Mouse (Mus musculus) adipocyte (in vitro differentiated cells): ENCODE data around the gene Dcun1d4.

ENCODE experiments used
- DNase-seq: peaks from one replicate; pipeline ENCODE4 v3.0.0-alpha.2; 2016; ENCODE audit warnings: low spot score

Dcun1d4 gene

DNA sequence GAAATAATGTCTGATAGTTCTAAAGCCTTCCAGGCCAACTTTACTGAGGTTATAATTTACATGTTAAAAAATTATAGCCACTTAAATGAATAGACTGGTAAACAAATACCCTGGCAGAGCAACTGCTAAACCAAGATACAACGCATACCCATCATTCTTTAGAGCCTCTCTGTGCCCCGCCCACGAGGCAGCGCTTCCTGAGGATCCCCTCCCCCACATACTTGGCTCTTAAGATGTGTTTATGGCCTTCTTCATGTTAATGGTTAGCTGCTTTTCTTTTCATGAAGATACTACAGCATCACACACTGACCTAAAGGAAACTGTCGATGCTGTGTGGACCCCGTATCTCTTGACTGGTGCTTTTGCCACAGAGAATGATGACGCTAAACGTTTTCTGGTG is 17.8 kb downstream of the Dcun1d4 start:
- no peak for DNase-seq

DNA sequence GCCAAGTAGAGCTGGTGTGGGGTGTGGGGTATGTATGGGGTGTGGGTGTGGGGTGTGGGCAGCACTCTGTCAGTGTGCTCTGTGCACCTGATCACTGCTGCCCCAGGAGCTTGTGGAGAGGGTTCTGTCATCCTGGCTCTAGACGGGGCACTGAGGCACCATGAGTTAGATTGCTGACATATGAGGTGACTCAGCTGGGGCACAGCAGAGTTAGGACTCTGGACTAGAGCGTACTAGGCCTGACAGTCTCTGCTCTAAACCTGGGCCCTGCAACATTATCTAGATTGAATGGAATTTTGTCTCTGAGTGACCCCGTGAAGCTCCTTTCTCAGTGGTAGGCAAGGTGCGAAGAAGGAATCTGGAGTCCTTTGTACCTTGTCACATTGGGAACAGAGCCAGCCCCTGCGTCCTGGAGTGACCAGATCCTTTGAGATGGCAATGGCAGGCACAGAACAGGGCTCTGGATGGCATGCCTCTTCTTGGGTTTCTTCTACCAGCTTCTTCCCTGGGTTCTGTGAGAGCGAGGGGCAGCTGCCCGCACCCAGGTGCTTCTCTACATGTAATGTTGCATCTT is 20.2 kb downstream of the Dcun1d4 start:
- peak; percentile 27 for DNase-seq

DNA sequence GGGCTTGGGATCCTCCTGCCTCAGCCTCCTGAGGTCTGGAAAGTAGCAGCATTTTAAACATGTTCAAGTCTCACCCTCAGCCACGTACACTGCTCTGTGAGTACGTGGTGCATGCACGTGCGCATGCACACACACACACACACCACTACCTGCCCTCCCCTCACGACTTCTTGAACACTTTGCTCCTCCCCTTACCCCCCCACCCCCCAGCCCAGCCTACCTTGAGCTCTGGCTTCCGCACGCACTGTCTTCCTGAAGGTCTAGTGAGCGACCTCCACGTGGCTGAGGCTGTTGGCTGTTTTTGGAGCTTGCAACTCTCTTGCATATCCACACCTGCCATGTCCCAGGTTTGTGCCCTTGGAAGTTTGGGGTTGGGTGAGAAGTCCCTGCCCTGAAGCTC is 21.6 kb downstream of the Dcun1d4 start:
- no peak for DNase-seq

- no peak for DNase-seq
Measured at GRCm38 (mm10) chr5:73503015-73503757, 22.4 kb downstream of the Dcun1d4 start.

- DNase-seq = no peak
Measured at GRCm38 (mm10) chr5:73511074-73511473, 30.3 kb downstream of the Dcun1d4 start.

GRCm38 (mm10) chr5:73512241-73512640 is 31.4 kb downstream of the Dcun1d4 start:
- DNase-seq = no peak

DNA sequence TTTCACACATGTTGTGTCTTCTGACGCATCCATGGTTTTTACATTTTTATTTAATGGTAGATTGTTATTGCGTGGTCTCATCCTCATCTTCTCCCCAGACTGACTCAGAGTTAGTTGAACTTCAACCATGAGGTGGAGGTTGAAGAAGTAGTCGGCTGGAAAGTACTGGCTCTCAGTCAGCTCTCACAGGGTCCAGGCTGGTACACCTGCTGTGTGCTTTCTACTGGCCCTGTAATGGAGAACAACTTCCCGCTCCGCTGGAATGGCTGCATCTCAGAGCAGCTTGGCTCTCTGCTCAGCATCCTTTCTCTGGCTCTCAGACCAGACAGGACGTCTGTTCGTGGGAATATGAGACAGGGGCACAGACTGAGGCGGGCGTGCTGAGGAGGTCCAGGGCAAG is 31.9 kb downstream of the Dcun1d4 start:
- DNase-seq = no peak

GRCm38 (mm10) chr5:73514202-73514601 is 33.4 kb downstream of the Dcun1d4 start:
- DNase-seq = no peak

- DNase-seq = no peak
Measured at GRCm38 (mm10) chr5:73517299-73517698, 36.5 kb downstream of the Dcun1d4 start.

DNA sequence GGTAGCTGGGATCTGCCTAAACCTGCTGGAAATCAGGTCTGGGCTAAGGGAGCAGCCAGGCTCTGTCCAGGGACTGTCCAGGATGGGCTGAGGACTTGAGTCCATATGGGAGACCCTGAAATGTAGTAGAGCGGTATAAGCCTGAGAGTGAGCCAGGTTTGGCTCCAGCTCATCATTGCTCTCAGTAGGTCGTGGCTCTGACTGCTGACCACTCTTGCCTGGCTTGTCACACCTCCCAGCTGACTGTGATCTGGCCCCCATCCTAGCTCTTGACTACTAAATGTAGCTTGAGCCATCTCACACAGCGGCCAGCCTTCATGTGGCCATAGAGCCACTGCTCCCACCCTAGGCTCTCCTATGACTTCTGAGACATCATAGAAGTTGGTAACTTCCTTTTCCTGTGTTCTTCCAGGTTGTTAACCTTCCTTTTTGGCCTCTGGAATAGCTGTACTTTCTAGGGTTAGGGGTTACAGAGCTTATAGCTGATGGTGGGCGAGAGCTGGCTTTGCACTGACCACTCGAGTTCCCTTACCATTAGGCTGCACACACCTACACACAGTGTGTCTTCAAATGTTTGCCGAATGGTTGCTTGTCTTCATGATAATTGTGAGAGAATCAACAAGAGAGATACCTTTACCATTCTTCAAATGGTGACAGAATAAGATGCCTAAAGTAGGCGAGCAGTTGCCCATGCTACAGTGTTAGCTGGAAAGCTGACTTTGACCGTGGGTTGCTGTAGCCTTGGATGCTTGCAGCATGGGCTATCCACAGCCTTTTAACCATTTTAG is 37.8 kb downstream of the Dcun1d4 start:
- DNase-seq = no peak

GRCm38 (mm10) chr5:73520787-73521186 is 40.0 kb downstream of the Dcun1d4 start:
- no peak for DNase-seq

GRCm38 (mm10) chr5:73523227-73523626 is 42.4 kb downstream of the Dcun1d4 start:
- no peak for DNase-seq

DNA sequence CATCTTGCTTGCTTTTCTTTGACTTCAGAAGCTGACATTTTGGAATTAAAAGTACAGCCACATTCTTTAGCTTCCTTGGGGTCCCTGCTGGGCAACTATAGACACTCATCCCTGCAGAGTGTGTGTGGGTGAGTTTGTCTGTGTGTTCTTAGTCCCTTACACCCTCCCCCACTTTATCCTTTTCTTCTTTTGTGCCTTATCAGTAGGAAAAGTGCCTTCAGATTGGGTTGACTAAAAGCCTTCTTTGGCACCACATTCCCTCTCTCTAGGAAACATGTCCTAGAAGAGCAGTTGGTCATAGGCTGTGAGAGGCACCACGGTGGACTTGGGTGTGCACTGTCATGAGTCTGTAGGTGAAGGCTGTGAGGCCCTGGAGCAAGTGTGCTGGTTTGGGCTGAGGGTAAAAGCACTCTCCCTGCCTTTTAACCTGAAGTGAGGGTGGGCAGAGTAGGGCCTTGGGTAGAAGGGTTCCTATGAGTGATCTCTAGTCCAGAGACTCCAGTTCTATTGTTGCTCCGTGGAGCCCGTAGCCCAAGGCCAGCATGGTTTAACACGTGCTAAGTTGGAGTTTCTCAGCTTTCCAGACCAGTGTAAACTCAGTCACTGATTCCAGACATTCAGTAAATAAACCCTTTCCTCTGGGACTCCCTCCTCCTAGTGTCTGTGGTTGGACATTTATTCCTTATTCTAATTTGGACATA is 43.6 kb downstream of the Dcun1d4 start:
- DNase-seq = no peak

- no peak for DNase-seq
Measured at GRCm38 (mm10) chr5:73532222-73532621, 51.4 kb downstream of the Dcun1d4 start.

DNA sequence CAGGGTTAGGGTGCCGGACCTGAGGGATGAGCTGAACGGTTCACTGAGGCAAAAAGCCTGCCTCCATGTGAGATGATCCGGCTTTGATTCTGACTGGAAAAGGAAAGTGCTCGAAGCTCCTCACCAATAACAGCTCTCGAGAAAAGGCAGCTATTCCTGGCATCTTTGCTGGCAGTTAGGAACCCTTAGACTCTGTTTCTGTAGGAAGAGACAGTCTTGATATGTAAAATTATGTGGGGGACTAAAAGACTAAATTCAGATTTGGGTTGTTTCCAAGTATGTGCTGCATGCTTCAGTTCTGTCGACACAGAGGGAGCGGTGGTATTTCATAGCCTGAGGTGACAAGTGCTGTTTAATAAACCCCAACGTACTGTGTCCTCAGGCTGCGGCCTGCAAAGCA is 52.1 kb downstream of the Dcun1d4 start:
- no peak for DNase-seq

DNA sequence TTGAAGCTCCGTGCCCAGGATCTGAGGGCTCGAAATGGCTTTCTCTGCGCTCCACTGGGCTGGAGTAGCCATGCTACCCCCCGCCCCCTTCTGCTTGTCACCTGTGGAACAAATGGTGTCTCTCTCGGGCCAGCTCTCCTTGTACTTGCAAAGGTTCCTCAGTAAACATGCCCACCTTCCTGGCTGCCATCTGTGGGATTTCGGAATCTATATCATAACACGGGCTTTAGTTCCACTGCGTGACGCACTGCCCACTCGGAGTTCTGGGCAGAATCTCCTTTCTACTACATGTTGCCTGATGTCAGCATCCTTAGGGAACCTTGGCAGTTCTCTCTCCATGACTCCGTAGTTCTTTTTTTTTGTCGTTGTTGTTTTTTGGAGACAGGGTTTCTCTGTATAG is 56.9 kb downstream of the Dcun1d4 start:
- DNase-seq = no peak

DNA sequence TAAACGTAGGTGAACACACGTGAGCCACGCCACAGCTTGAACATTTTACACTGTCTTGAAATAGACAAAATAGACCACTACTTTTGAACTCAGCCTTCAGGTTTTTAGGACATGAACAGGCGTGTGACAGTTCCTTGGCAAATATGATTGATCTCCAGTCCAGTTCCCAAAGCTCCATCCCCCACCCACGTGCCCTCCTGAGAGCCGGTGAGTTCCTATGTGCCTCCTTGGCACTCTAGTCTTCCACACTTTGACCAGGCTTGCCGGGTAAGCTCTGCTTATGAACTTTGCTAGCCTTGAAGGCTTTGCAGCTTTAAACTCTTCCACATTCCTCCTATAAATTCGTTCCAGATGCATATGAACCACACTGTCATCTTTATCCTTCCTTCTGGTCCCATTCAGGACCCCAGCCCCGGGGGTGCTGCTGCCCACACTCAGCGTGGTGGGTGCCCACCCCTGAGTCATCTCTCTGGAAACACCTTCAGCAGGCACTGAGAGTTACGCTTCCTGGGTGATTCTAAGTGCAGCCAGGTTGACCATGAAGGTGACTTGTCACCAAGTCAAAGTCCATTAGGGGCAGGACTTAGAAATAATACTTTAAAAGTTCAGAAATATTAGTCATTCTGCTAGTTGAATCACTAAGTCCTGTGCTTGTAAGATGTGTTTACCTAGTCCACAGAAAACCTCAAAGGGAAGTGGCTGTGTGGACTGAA is 57.9 kb downstream of the Dcun1d4 start:
- no peak for DNase-seq

- DNase-seq = peak; percentile 48
Measured at GRCm38 (mm10) chr5:73539848-73540510, 59.2 kb downstream of the Dcun1d4 start.

DNA sequence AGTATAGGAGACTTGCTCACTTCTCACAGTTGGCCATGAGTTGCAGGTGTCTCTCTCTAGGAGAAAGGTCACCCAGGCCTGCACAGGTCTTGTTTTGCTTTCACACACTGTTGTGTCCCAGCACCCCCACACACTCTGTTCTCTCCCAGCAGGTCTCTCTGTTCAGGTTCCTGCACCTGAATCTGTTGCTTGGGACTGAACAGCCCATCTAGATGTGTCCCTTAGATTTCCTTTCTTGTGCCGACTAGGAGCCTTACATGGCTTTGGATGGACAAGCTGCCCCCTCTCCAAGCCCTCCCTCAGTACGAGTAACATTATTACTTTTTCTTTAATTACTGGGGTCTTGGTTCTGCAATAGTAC is 59.7 kb downstream of the Dcun1d4 start:
- no peak for DNase-seq

DNA sequence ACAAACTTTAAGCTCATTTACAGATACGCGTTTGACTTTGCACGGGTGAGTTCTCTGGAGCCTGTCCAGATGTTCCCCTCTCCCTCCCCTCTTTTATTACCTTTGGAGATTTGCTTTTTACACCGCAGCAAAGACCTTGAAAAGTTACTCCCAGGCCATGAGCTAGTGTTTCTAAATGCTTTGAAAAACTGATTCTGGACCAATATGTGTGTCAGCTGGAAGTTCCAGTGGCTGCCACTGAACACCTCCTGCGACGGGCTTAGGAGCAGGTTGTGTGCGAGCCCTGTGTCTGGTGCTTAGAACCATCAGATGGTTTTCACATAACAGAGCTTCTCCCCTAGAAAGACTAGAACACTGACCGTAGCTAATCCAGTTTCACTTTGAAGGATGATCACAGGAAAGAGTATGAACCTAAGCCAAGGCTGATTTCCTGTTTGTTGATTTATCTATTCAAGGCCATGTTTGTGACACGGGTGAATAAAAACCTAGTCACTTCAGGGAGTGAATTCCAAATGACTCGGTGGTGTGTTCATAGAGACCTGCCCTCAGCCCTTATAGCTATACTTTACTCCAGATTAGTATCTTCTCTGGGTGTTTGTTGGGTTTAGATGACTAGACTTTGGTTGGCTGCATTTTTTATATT is 63.4 kb downstream of the Dcun1d4 start:
- DNase-seq = no peak

DNA sequence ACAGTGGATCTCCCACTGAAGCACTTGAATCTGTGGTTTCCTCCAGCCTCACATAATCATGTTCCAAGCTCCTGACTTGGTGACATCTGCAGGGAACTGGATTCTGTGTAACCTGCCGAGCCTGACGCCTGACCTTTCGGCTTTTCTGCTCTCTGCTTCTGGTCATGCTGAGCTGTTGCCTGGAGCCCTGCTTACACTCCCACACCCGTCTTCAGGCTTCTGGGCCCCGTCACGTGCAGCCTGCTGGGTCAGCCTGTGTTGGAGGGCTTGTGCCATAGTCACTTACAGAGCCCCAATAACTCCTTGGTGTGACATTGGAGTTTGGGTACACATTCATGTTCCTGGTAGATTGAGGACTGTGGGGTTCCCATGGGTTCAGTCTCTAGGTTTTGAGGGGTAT is 64.8 kb downstream of the Dcun1d4 start:
- no peak for DNase-seq
